Mouse (Mus musculus) neural tube, embryonic 11.5 days (tissue): ENCODE results near the gene Rad21l. TPM values are rescaled to one million over a fixed set of nuclear protein-coding genes. Genes with fewer than 3 reads are reported as not detected.

Experiments used
- ATAC-seq: fragments of 200-750 bp; cut with Nextera tagmentation; 2 replicates; pipeline ENCODE4 v1.8.0; 2017; ENCODE audit warnings: moderate number of reproducible peaks, mild to moderate bottlenecking, moderate TSS enrichment, moderate library complexity; ENCODE audit not compliant: insufficient read depth, low FRiP score, low TSS enrichment
- DNase-seq: peaks from one replicate; pipeline ENCODE4 v3.0.0-alpha.2; 2015; ENCODE audit warnings: low spot score
- H3K27ac ChIP-seq: fragments of 300-500 bp; sonication (generic); 2 replicates; pipeline ENCODE4 v1.5.1; 2014; ENCODE audit warnings: low read depth, mild to moderate bottlenecking, low read length
- H3K27me3 ChIP-seq: fragments of 300-500 bp; sonication (generic); 2 replicates; pipeline ENCODE4 v1.6.1; 2014; ENCODE audit warnings: mild to moderate bottlenecking, low read length, mixed read lengths; ENCODE audit not compliant: control insufficient read depth, insufficient read depth
- H3K36me3 ChIP-seq: fragments of 300-500 bp; sonication (generic); 2 replicates; pipeline ENCODE4 v1.6.1; 2014; ENCODE audit warnings: mild to moderate bottlenecking, low read length, moderate library complexity, mixed read lengths; ENCODE audit not compliant: control insufficient read depth, insufficient read depth
- H3K4me1 ChIP-seq: fragments of 300-500 bp; sonication (generic); 2 replicates; pipeline ENCODE4 v1.6.1; 2014; ENCODE audit warnings: low read length, mixed read lengths; ENCODE audit not compliant: control insufficient read depth, insufficient read depth
- H3K4me2 ChIP-seq: fragments of 300-500 bp; sonication (generic); 2 replicates; pipeline ENCODE4 v1.6.1; 2014; ENCODE audit warnings: low read depth, mild to moderate bottlenecking, moderate library complexity
- H3K4me3 ChIP-seq: fragments of 300-500 bp; sonication (generic); 2 replicates; pipeline ENCODE4 v1.5.1; 2014; ENCODE audit warnings: low read depth, low read length
- H3K9ac ChIP-seq: fragments of 300-500 bp; sonication (generic); 2 replicates; pipeline ENCODE4 v1.6.1; 2014; ENCODE audit warnings: mild to moderate bottlenecking, low read length
- H3K9me3 ChIP-seq: fragments of 300-500 bp; sonication (generic); 2 replicates; pipeline ENCODE4 v1.6.1; 2016; ENCODE audit warnings: low read length; ENCODE audit not compliant: control insufficient read depth
- WGBS: fragments of 180-500 bp; shearing (Covaris S2); extraction: QIAGEN DNeasy Blood & Tissue Kit; methylation state at CpG from one replicate; pipeline ENCODE4 v1.1.7; 2014; 5-methylcytosine and 5-hydroxymethylcytosine counted together
- polyA plus RNA-seq: library from polyadenylated mRNA; unstranded; fragments of >200 nt; fragmentation: Nextera tagmentation; extraction: Ambion mirVana; gene quantifications from 2 replicates; pipeline ENCODE4 v1.2.1, GENCODE M21; 2014

Rad21l gene
- polyA plus RNA-seq, 1 experiment from 2014 or later, result 0.19 TPM

DNA sequence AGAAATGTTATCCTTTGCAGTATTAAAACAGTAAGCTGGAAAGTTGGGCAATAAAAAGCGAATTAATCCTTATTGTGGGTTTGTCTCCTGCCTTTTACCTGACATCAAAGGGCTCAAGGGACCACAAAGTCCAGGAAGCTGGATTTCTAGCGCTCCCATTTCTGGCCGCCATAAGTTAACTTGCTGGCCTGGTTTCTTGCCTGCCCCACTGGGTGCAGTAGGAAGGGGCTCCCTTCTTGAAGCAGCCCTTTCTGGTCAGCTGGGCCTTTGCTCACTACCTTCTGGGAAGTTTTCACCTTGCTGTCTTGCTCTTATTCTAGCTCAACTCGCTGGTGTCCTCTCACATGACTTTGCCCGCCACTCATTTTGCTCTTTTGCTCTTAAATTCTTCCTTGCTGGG is 35.4 kb downstream of the Rad21l start:
- DNase-seq (no peak), ATAC-seq (no peak)
- Histone ChIP-seq H3K4me3 (no peak overlapping the region), H3K4me1 (0 out of 2 replicates have a peak, but pooled peaks cover 4% of the 10 kb centered on the region), H3K9ac (no peak overlapping the region), H3K36me3 (no peaks in the 10 kb centered on the region), H3K9me3 (no peaks in the 10 kb centered on the region), H3K4me2 (no peak overlapping the region), H3K27me3 (no peaks in the 10 kb centered on the region), H3K27ac (no peak overlapping the region)
- WGBS, result 27% methylated on average over 5 of the region's 5 CpGs

- 0 out of 2 replicates have a peak, but pooled peaks cover 4% of the 10 kb centered on the region for H3K4me1 ChIP-seq
- 1% methylated on average over 36 of the region's 47 CpGs for WGBS
- H3K4me2 ChIP-seq, result peak within 1 kb of the TSS; percentile 96
- peak; percentile 84 for ATAC-seq
- H3K9ac ChIP-seq, result peak within 1 kb of the TSS; percentile 79
- no peaks in the 10 kb centered on the region for H3K9me3 ChIP-seq
- DNase-seq, result peak; percentile 79
- H3K36me3 ChIP-seq, result no peaks in the 10 kb centered on the region
- H3K27me3 ChIP-seq, result no peaks in the 10 kb centered on the region
- peak within 1 kb of the TSS; percentile 44; the same call in 1 of the 2 replicates for H3K27ac ChIP-seq
- H3K4me3 ChIP-seq, result peak within 1 kb of the TSS; percentile 77
Measured at GRCm38 (mm10) chr2:151632159-151632814, 36.0 kb downstream of the Rad21l start, which contains the start of gene Snph. TSS of gene Snph (minus strand) at chr2:151632593.

GRCm38 (mm10) chr2:151631406-151632158 is 36.8 kb downstream of the Rad21l start:
- no peaks in the 10 kb centered on the region for H3K27me3 ChIP-seq
- no peaks in the 10 kb centered on the region for H3K36me3 ChIP-seq
- H3K9me3 ChIP-seq, result no peaks in the 10 kb centered on the region
- H3K9ac ChIP-seq, result peak overlapping the region; percentile 79
- peak overlapping the region; percentile 77 for H3K4me3 ChIP-seq
- no peak for DNase-seq
- 3% methylated on average over 21 of the region's 22 CpGs for WGBS
- ATAC-seq, result peak; percentile 10
- peak overlapping the region; percentile 96 for H3K4me2 ChIP-seq
- 0 out of 2 replicates have a peak, but pooled peaks cover 4% of the 10 kb centered on the region for H3K4me1 ChIP-seq
- H3K27ac ChIP-seq, result 0 out of 2 replicates have a peak overlapping the region, but pooled peaks have one; percentile 44

DNA sequence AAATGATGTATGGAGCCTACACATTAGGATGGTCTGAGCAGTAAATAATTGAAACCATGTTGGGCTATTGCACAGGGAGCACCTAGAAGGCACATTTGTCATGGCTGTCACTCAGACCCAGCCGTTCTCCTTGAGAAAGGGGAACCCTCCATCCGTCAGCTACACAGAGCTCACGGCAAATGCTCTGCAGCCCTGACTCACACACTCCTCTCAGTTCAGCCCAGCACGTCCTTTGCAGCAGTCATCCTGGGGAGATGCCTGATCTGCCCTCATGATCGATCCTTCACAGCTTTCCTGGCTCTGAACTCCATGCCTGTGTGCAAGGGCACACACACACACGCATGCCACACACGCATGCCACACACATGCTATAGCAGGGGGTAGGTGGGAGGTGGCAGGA is 39.0 kb downstream of the Rad21l start:
- no peak for ATAC-seq
- Histone ChIP-seq H3K4me1 (0 out of 2 replicates have a peak, but pooled peaks cover 4% of the 10 kb centered on the region), H3K9ac (no peak overlapping the region), H3K9me3 (no peaks in the 10 kb centered on the region), H3K27ac (no peak overlapping the region), H3K27me3 (no peaks in the 10 kb centered on the region), H3K4me3 (no peak overlapping the region), H3K4me2 (no peak overlapping the region), H3K36me3 (no peaks in the 10 kb centered on the region)
- WGBS, result 64% methylated on average over 7 of the region's 7 CpGs
- DNase-seq, result no peak

- no peak for ATAC-seq
- Histone ChIP-seq H3K9ac (no peak overlapping the region), H3K4me2 (no peak overlapping the region), H3K27ac (no peak overlapping the region), H3K27me3 (no peaks in the 10 kb centered on the region), H3K4me3 (no peak overlapping the region), H3K36me3 (no peaks in the 10 kb centered on the region), H3K9me3 (no peaks in the 10 kb centered on the region), H3K4me1 (0 out of 2 replicates have a peak, but pooled peaks cover 4% of the 10 kb centered on the region)
- DNase-seq, result no peak
- 87% methylated on average over 3 of the region's 3 CpGs for WGBS
Measured at GRCm38 (mm10) chr2:151628011-151628410, 40.3 kb downstream of the Rad21l start.

- Histone ChIP-seq H3K4me2 (no peak overlapping the region), H3K4me3 (no peak overlapping the region), H3K9ac (no peak overlapping the region), H3K27ac (no peak overlapping the region), H3K27me3 (no peaks in the 10 kb centered on the region), H3K9me3 (no peaks in the 10 kb centered on the region), H3K4me1 (0 out of 2 replicates have a peak, but pooled peaks cover 1% of the 10 kb centered on the region), H3K36me3 (no peaks in the 10 kb centered on the region)
- ATAC-seq (no peak), DNase-seq (no peak)
- WGBS, result 87% methylated on average over 7 of the region's 7 CpGs
Measured at GRCm38 (mm10) chr2:151626296-151626695, 42.0 kb downstream of the Rad21l start.

- Histone ChIP-seq H3K4me2 (no peak overlapping the region), H3K4me3 (no peak overlapping the region), H3K9me3 (no peaks in the 10 kb centered on the region), H3K27me3 (no peaks in the 10 kb centered on the region), H3K27ac (no peak overlapping the region), H3K9ac (no peak overlapping the region), H3K36me3 (no peaks in the 10 kb centered on the region), H3K4me1 (no peaks in the 10 kb centered on the region)
- WGBS, result 60% methylated on average over 3 of the region's 3 CpGs
- ATAC-seq (no peak), DNase-seq (no peak)
Measured at GRCm38 (mm10) chr2:151623776-151624175, 44.6 kb downstream of the Rad21l start.

- 0 out of 2 replicates have a peak, but pooled peaks cover 4% of the 10 kb centered on the region for H3K4me1 ChIP-seq
Measured at GRCm38 (mm10) chr2:151616551-151617329, 51.6 kb downstream of the Rad21l start.

More at GRCm38 (mm10) chr2:151616551-151617329, 51.6 kb downstream of the Rad21l start:
- Histone ChIP-seq H3K9ac (no peak overlapping the region), H3K27ac (no peak overlapping the region), H3K36me3 (no peaks in the 10 kb centered on the region), H3K27me3 (no peaks in the 10 kb centered on the region), H3K4me3 (no peak overlapping the region), H3K9me3 (no peaks in the 10 kb centered on the region), H3K4me2 (no peak overlapping the region)
- DNase-seq, result no peak
- WGBS, result 75% methylated on average over 6 of the region's 6 CpGs
- no peak for ATAC-seq
